Mouse (Mus musculus) forebrain, embryonic 16.5 days (tissue): ENCODE data around the gene Smim10l2a. TPM values are rescaled to one million over a fixed set of nuclear protein-coding genes. Genes with fewer than 3 reads are reported as not detected.

Experiments
- ATAC-seq: fragments of 200-750 bp; cut with Nextera tagmentation; 2 replicates; pipeline ENCODE4 v1.8.0; 2017; ENCODE audit warnings: mild to moderate bottlenecking, moderate library complexity
- H3K27ac ChIP-seq: fragments of 300-500 bp; sonication (generic); 2 replicates; pipeline ENCODE4 v1.5.1; 2014; ENCODE audit warnings: low read length, control low read depth
- H3K27me3 ChIP-seq: fragments of 300-500 bp; sonication (generic); replicated peaks from 2 replicates; pipeline ENCODE4 v1.6.1; 2014; ENCODE audit warnings: low read length; ENCODE audit not compliant: control insufficient read depth, insufficient read depth
- H3K36me3 ChIP-seq: fragments of 300-500 bp; sonication (generic); 2 replicates; pipeline ENCODE4 v1.6.1; 2014; ENCODE audit not compliant: control insufficient read depth, insufficient read depth
- H3K4me1 ChIP-seq: fragments of 300-500 bp; sonication (generic); replicated peaks from 2 replicates; pipeline ENCODE4 v1.6.1; 2014; ENCODE audit warnings: low read length; ENCODE audit not compliant: control insufficient read depth, insufficient read depth
- H3K4me2 ChIP-seq: fragments of 300-500 bp; sonication (generic); 2 replicates; pipeline ENCODE4 v1.6.1; 2014; ENCODE audit warnings: mild to moderate bottlenecking, low read length, control low read depth
- H3K4me3 ChIP-seq: fragments of 300-500 bp; sonication (generic); replicated peaks from 2 replicates; pipeline ENCODE4 v1.5.1; 2014; ENCODE audit warnings: mild to moderate bottlenecking, low read length, control low read depth
- H3K9ac ChIP-seq: fragments of 300-500 bp; sonication (generic); replicated peaks from 2 replicates; pipeline ENCODE4 v1.6.1; 2014; ENCODE audit warnings: low read depth, low read length, control low read depth
- H3K9me3 ChIP-seq: fragments of 300-500 bp; sonication (generic); 2 replicates; pipeline ENCODE4 v1.6.1; 2016; ENCODE audit warnings: low read length; ENCODE audit not compliant: control insufficient read depth
- WGBS: fragments of 180-500 bp; shearing (Covaris S2); extraction: QIAGEN DNeasy Blood & Tissue Kit; methylation state at CpG from one replicate; pipeline ENCODE4 v1.1.7; 2014; 5-methylcytosine and 5-hydroxymethylcytosine counted together
- polyA plus RNA-seq: library from polyadenylated mRNA; unstranded; fragments of >200 nt; fragmentation: Nextera tagmentation; extraction: Ambion mirVana; gene quantifications from 2 replicates; pipeline ENCODE4 v1.2.1, GENCODE M21; 2015

The Smim10l2a gene
- polyA plus RNA-seq, 1 experiment from 2014 or later = 22.3 TPM

DNA sequence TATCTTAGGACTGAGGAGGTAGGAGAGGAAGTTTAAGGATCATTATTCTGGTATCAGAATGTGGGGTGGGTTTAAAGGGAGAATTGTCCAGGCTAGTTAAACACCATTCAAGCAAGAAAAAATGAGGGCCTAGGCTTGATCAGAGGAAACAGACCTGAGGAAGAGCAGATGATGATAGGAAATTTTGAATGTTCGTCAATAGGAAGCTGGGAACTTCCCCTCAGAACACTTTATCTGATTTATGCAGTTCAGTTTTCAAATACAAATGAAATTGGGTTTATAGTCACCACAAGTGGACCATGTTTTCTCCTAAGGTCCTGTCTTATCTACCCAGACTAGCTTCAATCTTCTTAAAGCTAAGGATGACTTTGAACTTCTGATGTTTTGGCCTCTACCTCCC lies 31.1 kb downstream of the Smim10l2a start:
- no peak for ATAC-seq

DNA sequence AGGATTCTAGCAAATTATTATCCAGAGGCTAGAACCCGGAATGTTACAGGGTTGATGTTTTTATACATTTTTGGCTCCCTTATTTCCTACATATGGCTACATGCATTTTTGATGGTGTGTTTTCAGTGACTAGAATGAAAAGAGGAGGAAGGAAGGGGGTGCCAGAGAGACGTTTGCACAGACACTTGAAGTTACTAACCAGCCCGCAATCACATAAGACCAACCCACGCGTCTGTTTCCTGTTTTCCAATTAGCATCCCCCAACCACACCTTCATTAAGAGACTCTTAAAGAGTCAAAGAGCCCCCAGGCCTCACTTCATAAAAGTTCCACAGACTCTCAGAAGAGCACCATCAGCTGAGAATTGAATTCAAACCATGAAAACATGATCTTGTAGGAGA lies 31.7 kb downstream of the Smim10l2a start:
- no peaks in the 10 kb centered on the region for H3K9me3 ChIP-seq
- no peaks in the 10 kb centered on the region for H3K27me3 ChIP-seq
- H3K4me3 ChIP-seq = no peak overlapping the region
- H3K4me2 ChIP-seq = no peak overlapping the region
- 32% methylated on average over 5 of the region's 5 CpGs for WGBS
- no peak overlapping the region for H3K27ac ChIP-seq
- no peak overlapping the region for H3K9ac ChIP-seq
- H3K4me1 ChIP-seq = no peaks in the 10 kb centered on the region
- no peaks in the 10 kb centered on the region for H3K36me3 ChIP-seq
- ATAC-seq = no peak

More for the DNA sequence above, 31.1 kb downstream of the Smim10l2a start:
- WGBS = 71% methylated on average over 1 of the region's 1 CpGs
- H3K4me1 ChIP-seq = no peaks in the 10 kb centered on the region
- no peaks in the 10 kb centered on the region for H3K27me3 ChIP-seq
- no peak overlapping the region for H3K9ac ChIP-seq
- H3K4me2 ChIP-seq = no peak overlapping the region
- H3K27ac ChIP-seq = no peak overlapping the region
- no peaks in the 10 kb centered on the region for H3K36me3 ChIP-seq
- no peak overlapping the region for H3K4me3 ChIP-seq
- H3K9me3 ChIP-seq = no peaks in the 10 kb centered on the region

DNA sequence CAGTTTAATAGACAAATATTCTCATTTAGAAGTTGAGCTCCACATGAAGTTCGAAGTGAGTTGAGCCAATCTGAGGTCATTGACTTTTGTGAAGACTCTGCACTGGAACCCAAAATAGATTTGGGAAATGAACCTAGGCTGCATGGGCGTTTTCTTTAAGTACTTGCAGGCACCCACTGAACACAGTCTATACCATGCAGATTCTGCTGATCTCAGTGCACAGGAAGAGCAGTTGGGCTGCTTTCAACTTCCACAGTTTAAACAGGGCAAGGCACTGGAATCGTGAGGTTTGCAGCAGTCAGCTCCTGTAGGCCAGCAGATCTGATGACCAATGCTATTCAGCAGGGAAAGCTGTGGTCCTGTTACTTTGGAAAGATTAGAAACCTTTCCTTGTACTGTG lies 41.9 kb downstream of the Smim10l2a start:
- Histone ChIP-seq H3K4me1 (no peaks in the 10 kb centered on the region), H3K9me3 (no peaks in the 10 kb centered on the region), H3K4me3 (no peak overlapping the region), H3K9ac (no peak overlapping the region), H3K27me3 (no peaks in the 10 kb centered on the region), H3K36me3 (no peaks in the 10 kb centered on the region), H3K27ac (no peak overlapping the region), H3K4me2 (no peak overlapping the region)
- WGBS = 70% methylated on average over 3 of the region's 3 CpGs
- ATAC-seq = no peak

DNA sequence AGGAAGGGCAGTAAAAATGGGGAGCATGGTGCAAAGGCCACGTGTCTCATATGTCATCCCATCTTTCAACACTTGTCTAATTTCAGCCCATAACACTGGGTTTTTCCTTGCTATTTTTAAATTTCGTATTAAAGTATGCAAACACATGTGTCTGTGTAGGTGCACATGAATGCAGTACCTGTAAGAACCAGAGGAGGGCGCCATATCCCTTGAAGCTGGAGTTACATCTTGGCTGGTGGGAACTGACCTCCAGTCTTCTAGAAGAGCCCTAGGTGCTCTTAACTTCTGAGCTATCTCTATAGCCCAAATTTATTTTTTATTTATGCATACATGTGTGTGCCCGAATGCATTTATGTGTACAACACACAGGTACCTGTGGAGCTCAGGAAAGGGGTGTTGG lies 43.2 kb downstream of the Smim10l2a start:
- no peaks in the 10 kb centered on the region for H3K36me3 ChIP-seq
- WGBS = 76% methylated on average over 4 of the region's 4 CpGs
- no peak overlapping the region for H3K4me3 ChIP-seq
- no peaks in the 10 kb centered on the region for H3K27me3 ChIP-seq
- H3K4me2 ChIP-seq = no peak overlapping the region
- H3K9me3 ChIP-seq = no peaks in the 10 kb centered on the region
- H3K4me1 ChIP-seq = no peaks in the 10 kb centered on the region
- H3K9ac ChIP-seq = no peak overlapping the region
- no peak for ATAC-seq
- no peak overlapping the region for H3K27ac ChIP-seq

Other genes starting within 250 kb of the Smim10l2a start
- 0.20 TPM in 1 of 2 replicates, not detected in the other for gene 3830403N18Rik, start 238.0 kb upstream of the Smim10l2a start, polyA plus RNA-seq
- not detected in 2 replicates for gene Gm773, start 161.7 kb upstream of the Smim10l2a start, polyA plus RNA-seq
- 6.4 and 7.0 TPM in 2 replicates for gene Zfp449, start 28.2 kb upstream of the Smim10l2a start, polyA plus RNA-seq
- gene Gm2174, start 73.4 kb downstream of the Smim10l2a start, polyA plus RNA-seq = 1.4 and 2.7 TPM in 2 replicates
- gene Ints6l, start 80.3 kb downstream of the Smim10l2a start, polyA plus RNA-seq = 16.8 and 18.2 TPM in 2 replicates
- not detected in 2 replicates for gene Gm10477, start 150.2 kb downstream of the Smim10l2a start, polyA plus RNA-seq
- gene Gm648, start 175.0 kb downstream of the Smim10l2a start, polyA plus RNA-seq = 0.24 TPM in 1 of 2 replicates, not detected in the other
- gene Mmgt1, start 223.5 kb downstream of the Smim10l2a start, polyA plus RNA-seq = 52.1 and 58.7 TPM in 2 replicates
- gene Slc9a6, start 235.2 kb downstream of the Smim10l2a start, polyA plus RNA-seq = 53.3 and 54.4 TPM in 2 replicates